Mouse (Mus musculus): ENCODE results near the gene Nav3.
"Not testable (repeated sequence)": the region's sequence is repeated elsewhere in the genome, so short reads cannot be mapped to it uniquely, and the experiment has no call there.

Gene Nav3

GRCm38 (mm10) chr10:110383506-110384229 lies 72.3 kb downstream of the Nav3 start:
- DNase-seq (ENCODE audit: low read depth, low spot score) = not testable (repeated sequence)

DNA sequence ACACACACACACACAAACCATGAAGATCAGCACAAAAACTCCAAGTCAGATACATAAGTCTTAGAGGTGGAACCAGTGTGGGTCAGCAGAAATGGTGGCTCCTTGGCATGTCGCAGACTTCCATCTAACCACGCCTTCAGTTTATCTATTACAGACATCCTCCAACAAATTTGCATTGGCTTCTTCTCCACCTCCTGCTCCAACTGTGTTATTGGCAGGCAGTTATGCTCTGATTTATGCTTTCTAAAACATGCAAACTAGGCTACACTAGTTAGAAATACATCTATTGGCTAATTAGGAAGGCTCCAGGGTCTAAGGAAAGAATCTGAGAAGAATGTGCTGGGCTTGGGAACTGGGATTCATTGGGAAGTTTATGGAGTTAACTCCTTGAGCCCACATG lies 75.2 kb downstream of the Nav3 start:
- DNase-seq (ENCODE audit: low read depth, low spot score) = no peak

DNA sequence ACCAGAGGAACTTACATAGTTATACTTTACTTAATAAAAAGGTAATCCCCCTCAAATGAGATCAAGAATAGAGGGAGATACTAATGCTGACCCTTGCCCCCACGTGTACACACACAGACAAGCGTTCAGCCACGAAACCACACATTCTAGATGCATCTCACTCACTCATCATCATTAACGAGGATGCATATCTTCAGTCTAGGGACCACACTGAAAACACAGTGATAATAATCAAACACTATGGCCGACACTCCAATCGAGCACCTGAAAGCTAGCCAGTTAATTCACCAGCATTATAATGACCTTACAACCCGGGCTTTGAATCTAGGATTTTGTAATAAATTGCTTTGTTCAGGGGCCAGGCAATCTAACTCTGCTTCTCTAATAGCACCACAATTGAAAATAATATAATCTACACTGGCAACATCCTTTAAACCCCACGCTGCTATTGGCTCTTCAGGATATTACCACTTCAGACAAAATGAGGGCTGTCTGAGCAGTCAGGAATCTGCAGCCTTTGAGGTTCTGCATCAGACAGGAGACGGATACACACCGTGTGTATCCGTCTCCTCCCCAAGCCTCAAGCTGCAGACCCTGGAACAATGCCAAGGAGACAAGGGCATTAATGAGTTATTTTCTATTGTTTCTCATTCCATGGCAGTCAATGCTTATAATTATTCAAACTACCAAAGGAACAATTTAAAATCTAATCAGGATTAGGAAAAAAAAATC lies 83.1 kb downstream of the Nav3 start:
- DNase-seq (ENCODE audit: low read depth, low spot score) = no peak

DNA sequence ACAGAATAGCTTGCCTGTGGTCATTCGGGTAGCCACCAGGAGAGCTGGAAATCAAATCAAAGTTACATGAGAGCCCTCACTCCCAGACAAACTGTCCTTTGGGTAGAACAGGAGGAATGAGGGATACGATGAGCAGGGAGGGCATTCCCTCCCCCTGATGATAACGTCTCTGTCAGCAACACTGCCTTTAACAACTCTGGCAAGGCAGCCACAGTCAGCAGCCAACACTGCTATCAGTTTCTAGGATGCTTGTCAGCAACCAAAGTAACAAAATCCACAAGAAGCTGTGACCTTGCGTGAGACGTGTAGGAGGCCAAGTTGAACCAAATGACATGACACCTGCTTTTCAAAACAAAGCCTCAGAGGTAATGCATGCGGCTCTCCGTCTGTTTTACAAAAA lies 103.9 kb downstream of the Nav3 start:
- DNase-seq (ENCODE audit: low read depth, low spot score) = no peak

GRCm38 (mm10) chr10:110330030-110330429 lies 126.0 kb downstream of the Nav3 start:
- no peak for DNase-seq (ENCODE audit: low read depth, low spot score)

DNA sequence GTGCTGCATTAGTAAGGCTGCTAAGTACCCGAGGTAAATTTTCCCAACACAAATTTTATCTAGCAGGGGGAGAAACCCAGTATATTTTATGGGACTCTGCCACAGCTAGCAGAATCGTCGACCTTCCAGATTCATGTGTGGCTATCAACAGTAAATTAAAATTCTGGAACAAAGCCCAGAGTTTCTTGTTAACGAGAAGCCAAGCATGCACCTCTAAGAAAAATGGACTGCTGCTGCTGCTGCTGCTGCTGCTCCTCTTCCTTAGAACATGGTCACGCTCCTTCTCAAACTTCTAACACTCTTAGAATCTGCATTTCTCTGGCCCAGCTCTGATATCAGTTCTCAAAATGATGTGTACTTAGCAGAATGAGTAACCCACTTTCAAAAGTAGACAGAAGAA lies 126.4 kb downstream of the Nav3 start:
- DNase-seq (ENCODE audit: low read depth, low spot score) = no peak

DNA sequence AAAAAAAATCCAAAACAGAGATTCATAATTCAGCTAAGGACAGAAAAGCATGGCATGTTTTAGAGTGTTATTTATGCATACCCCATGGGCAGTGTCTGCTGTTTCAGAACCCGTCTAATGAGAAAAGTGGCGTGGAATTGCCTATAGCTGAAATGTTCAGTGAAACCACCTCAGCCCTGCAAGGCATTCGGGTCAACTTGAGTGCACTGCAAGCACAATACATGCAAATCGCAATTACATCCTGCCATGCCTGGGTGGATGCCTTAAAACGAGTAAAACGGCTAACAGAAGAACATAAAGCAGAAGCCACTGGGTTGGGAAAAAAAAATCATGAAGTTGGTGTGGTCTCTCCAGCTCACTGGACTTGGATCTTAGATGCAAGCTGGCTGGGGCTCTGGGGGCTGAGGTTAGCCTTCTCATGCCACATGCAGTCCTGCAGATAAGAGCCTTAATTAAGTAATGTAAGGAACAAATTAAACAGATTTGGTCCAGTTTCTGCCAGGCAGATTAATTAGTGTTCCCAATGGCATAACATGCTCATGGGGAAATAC lies 133.8 kb downstream of the Nav3 start:
- DNase-seq (ENCODE audit: low read depth, low spot score) = no peak

DNA sequence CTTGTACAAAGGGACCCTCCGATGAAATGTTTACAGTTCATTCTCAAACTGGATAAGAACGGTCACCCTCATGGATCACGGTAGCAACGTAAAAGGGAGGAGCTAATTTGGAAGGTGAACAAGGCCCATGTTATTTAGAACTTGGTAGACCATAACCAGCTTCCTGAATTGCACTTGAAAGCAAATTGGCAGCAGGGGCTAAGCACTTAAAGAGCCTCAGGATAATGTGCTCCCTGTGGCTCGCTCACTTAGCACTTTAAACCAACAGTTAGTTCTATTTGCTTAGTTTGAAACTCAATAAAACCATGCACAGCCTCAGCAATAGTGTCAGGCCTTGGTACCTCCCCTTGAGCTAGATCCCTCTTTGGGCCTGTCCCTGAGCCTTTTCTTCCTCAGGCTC lies 138.7 kb downstream of the Nav3 start:
- no peak for DNase-seq (ENCODE audit: low read depth, low spot score)

- DNase-seq (ENCODE audit: low read depth, low spot score) = no peak
Measured at GRCm38 (mm10) chr10:110314525-110314924, 141.5 kb downstream of the Nav3 start.

DNA sequence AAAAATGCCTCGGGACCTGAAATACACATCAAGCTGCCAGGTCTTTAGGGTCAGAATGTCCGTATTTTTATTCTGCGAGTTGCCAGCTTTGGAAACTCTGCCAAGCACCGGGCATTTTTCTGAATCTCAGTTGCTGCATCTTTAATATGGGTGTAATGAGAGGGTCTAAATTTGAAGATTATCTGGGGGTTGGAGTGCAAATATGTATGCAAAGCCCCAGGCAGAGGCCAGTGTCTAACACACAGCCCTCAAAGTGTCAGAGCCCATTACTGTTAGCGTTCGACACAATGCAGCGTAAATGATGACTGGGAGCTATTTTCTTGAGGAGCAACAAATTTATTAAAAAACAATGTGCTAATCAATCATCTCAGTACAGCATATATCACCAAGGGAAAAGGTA lies 142.0 kb downstream of the Nav3 start:
- DNase-seq (ENCODE audit: low read depth, low spot score) = no peak

GRCm38 (mm10) chr10:110309511-110309910 lies 146.5 kb downstream of the Nav3 start:
- DNase-seq (ENCODE audit: low read depth, low spot score) = no peak

DNA sequence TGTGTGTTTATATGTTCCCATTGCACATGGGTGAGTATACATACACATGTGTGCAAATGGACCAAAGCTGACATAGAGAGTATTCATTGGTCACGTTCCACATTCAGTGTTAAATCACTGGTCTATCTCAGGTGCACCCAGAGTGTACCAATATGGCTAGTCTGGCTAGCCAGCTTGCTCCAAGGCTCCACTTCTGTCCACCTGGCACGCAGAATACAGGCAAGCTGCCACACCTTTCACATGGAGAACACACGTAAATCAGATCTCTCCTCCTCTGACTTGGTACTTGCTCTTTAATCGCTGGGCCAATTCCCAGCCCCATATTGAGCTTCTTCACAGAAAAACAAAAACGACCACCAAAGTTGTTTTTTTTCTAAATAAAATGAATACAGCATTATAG lies 150.4 kb downstream of the Nav3 start:
- no peak for DNase-seq (ENCODE audit: low read depth, low spot score)

- no peak for DNase-seq (ENCODE audit: low read depth, low spot score)
Measured at GRCm38 (mm10) chr10:110290016-110290623, 165.9 kb downstream of the Nav3 start.

DNA sequence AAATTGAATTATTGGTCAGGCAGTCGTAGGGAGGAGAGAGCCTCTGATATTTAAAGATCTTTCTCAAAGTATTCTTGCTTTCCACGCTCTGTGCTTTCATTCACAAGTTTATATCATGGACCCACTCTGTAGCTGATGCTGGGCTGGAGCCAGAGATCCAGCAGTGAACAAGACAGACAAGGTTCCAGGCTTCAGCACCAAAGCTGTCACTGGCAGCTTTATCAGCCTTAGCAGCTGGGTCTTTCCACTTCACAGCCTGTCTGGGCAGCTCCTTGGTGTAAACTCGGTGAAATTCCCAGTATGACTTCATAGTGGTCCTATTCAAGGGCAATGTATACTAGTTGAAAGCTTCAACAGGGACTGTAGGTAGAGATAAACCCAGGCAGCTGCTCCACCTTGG lies 172.1 kb downstream of the Nav3 start:
- DNase-seq (ENCODE audit: low read depth, low spot score) = no peak

DNA sequence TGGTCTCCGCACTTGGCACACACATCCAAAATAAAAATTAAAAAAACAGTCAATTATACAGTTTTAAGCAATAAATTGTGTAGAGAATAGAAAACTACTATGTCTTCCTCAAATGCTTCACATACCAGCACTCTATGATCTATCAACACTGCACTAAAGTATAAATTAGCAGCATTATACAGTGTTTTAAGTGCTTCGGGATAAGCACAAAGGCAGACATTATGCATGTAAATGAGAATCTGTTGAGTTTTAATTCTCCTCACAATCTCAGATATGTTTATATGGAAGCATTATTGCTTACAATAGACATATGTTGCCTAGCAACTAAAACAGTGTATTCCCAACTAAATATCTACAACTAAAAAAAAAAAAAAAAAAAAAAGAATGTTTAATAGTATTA lies 183.2 kb downstream of the Nav3 start:
- no peak for DNase-seq (ENCODE audit: low read depth, low spot score)

GRCm38 (mm10) chr10:110270561-110270960 lies 185.4 kb downstream of the Nav3 start:
- DNase-seq (ENCODE audit: low read depth, low spot score) = no peak

DNA sequence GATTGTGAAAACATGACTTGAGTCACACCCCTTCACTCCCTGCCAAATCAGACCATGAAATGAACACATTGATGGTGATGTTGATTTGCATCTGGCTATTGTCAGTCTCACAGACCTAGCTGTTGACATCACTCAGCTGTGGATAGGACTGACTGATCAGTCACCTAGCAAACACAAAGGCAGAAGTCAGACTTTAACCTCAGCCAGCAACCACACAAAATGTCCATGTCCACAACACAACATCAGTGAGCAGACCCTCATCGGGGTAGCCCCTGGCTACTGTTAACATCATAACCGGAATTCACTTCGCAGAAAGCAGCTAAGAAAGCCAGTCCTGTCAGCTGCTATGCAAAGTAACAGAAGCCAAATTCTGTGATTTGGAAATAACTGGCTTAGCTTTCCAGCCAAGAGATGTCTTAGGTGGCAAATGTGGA lies 213.9 kb downstream of the Nav3 start:
- DNase-seq (ENCODE audit: low read depth, low spot score) = no peak

DNA sequence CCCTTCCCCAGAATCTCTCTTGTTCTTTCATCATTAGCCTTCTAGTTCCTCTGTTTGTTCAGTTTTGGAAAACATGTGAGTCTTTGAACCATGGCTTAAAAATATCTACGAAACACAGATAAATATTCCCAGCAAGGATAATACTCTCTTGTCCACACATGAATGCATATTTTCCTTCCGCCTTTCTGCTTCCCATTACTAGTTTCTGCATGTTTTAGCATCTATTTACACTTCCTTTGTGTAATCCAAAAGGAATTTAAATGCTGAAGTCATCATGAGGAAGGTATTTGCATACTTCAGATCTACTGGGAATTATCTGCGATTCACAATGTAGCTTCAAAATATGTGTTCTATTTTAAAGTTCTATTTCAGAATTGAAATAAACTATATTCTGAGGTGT lies 215.3 kb downstream of the Nav3 start:
- no peak for DNase-seq (ENCODE audit: low read depth, low spot score)

DNA sequence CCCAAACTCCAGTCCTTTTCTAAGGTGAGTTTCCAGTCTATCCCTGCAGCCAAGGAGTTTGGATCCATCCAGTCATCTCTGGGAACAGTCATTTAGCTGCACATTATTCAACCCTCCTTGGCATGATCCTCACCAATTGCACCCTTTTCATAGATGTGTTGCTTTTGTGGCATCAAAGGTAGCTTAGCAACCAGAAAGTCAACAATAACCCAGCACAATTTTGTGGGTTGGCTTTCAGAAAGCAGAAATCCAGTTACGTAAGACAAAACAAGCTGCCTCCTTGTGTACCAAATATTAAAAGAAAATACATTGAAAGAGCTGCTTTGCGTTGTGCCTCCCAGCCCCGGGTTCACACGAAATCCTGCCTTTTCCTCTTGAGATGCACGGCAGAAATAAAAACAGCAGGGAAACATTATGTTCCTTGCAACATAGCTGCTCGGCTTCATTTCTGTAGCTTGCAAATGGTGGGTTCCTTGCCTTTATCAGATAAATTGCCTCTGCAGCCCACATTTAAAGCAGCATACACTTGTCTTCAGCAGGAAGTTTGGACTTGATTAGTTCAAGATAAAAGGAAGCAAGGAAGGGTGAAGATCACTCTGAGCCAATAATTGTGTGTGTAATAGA lies 222.6 kb downstream of the Nav3 start:
- no peak for DNase-seq (ENCODE audit: low read depth, low spot score)

DNA sequence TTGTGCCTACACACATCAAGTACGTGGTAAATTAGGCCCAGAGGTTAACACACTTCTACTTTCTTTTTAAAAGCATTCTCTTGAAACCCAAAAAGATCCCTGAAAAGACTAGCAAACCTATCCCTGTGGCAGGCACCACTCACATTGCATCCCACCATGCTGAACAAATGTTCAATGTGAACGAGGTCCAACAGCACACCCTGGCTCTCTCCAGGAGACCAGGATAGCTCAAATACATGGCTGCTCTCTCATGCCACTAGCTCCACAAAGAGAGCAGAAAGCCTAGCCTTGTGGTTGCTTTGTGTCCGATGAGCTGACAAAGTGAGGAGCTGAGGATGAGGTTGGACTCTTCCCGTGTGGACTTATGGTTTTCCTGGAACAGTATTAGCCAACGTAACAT lies 249.6 kb downstream of the Nav3 start:
- no peak for DNase-seq (ENCODE audit: low read depth, low spot score)

- DNase-seq (ENCODE audit: low read depth, low spot score) = no peak
Measured at GRCm38 (mm10) chr10:110204121-110204697, 251.8 kb downstream of the Nav3 start.

DNA sequence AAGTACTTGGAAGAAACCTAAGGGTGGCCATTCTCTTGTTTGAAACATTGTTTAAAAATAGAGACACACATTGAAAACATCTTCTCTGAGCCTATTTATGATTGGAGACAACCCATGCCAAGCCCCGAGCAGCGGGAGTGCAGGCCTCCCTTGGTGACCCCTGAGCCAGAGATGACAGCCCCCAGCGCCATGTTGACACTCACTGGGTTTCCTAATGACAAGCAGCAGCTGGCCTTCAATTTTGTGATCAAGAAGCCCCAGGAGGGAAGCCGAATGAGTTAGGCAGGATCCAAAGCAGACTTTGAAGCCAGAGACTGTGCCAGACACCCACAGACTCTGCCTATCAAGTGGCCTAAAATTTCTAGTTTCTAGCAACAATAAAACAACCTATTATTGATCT lies 263.1 kb downstream of the Nav3 start:
- no peak for DNase-seq (ENCODE audit: low read depth, low spot score)

All from c-Kit-negative CD71-positive TER-119-positive erythroid progenitor cells, embryonic 14.5 days (primary cell).